Comparison of ENCODE assay signal across 25 mouse cellular contexts in genomic region chr16:23370724-23371123, GRCm38 (mm10). TPM values are rescaled to one million over a fixed set of nuclear protein-coding genes. Genes with fewer than 3 reads are reported as not detected.
"Had no signal": no experiment of that assay in that cellular context is flagged by ENCODE, and none has a peak within 500 bp of the region (broad histone marks: within the 10 kb centered on the region; RNA-seq: fewer than 3 reads in every experiment).

No protein-coding gene starts in this region.

- H3K4me3 ChIP-seq: liver, embryonic 13.5 days; liver, embryonic 15.5 days; lung, embryonic 15.5 days; midbrain, embryonic 10.5 days; midbrain, embryonic 12.5 days; myocyte; neural tube, embryonic 13.5 days; neural tube, embryonic 15.5 days had no signal

- DNase-seq: liver, embryonic 13.5 days; liver, postnatal 0 days; midbrain, embryonic 14.5 days; retina, postnatal 1 day; right cerebral cortex, adult 18-20 months; right cerebral cortex, postnatal 25 days; right cerebral cortex, postnatal 4 days; spleen, adult 18-20 months; thymus, adult 18-20 months; thymus, postnatal 14 days; thymus, postnatal 36 days had no signal

- ATAC-seq: liver, postnatal 0 days; midbrain, embryonic 16.5 days had no signal

- H3K9ac ChIP-seq: liver, embryonic 13.5 days; liver, embryonic 15.5 days; liver, postnatal 0 days; lung, embryonic 15.5 days; midbrain, embryonic 12.5 days; neural tube, embryonic 13.5 days; neural tube, embryonic 15.5 days had no signal

- H3K9me3 ChIP-seq: liver, embryonic 13.5 days; liver, embryonic 15.5 days; lung, embryonic 15.5 days; midbrain, embryonic 10.5 days; midbrain, embryonic 12.5 days; neural tube, embryonic 13.5 days; neural tube, embryonic 15.5 days had no signal

- H3K4me1 ChIP-seq: liver, embryonic 13.5 days; liver, embryonic 15.5 days; midbrain, embryonic 10.5 days; midbrain, embryonic 12.5 days; neural tube, embryonic 13.5 days; neural tube, embryonic 15.5 days had no signal

- H3K27ac ChIP-seq: liver, embryonic 13.5 days; liver, embryonic 15.5 days; lung, embryonic 15.5 days; midbrain, embryonic 10.5 days; midbrain, embryonic 12.5 days; neural tube, embryonic 13.5 days; neural tube, embryonic 15.5 days had no signal

- H3K27me3 ChIP-seq: liver, embryonic 13.5 days; liver, embryonic 15.5 days; lung, embryonic 15.5 days; midbrain, embryonic 12.5 days; neural tube, embryonic 13.5 days; neural tube, embryonic 15.5 days had no signal

- H3K36me3 ChIP-seq: liver, embryonic 13.5 days; liver, embryonic 15.5 days; lung, embryonic 15.5 days; midbrain, embryonic 10.5 days; midbrain, embryonic 12.5 days; neural tube, embryonic 13.5 days; neural tube, embryonic 15.5 days had no signal

- H3K4me2 ChIP-seq: liver, embryonic 13.5 days; liver, embryonic 15.5 days; lung, embryonic 15.5 days; midbrain, embryonic 12.5 days; neural tube, embryonic 13.5 days; neural tube, embryonic 15.5 days had no signal

RNA-seq across cellular contexts. Expression of gene Rtp1, which starts 58.2 kb away (rescaled TPM):
- total RNA-seq: megakaryocyte, adult 5-6 weeks; megakaryocyte-erythroid progenitor cell, adult 5-6 weeks had no signal
- polyA plus RNA-seq: liver, embryonic 13.5 days; liver, embryonic 15.5 days; liver, postnatal 0 days; lung, embryonic 15.5 days; midbrain, embryonic 10.5 days; midbrain, embryonic 12.5 days; midbrain, embryonic 14.5 days; myocyte; neural tube, embryonic 11.5 days; neural tube, embryonic 15.5 days; small intestine, adult 2 months; stomach, embryonic 14.5 days; thymus, postnatal 0 days had no signal
